In the genomic region with DNA sequence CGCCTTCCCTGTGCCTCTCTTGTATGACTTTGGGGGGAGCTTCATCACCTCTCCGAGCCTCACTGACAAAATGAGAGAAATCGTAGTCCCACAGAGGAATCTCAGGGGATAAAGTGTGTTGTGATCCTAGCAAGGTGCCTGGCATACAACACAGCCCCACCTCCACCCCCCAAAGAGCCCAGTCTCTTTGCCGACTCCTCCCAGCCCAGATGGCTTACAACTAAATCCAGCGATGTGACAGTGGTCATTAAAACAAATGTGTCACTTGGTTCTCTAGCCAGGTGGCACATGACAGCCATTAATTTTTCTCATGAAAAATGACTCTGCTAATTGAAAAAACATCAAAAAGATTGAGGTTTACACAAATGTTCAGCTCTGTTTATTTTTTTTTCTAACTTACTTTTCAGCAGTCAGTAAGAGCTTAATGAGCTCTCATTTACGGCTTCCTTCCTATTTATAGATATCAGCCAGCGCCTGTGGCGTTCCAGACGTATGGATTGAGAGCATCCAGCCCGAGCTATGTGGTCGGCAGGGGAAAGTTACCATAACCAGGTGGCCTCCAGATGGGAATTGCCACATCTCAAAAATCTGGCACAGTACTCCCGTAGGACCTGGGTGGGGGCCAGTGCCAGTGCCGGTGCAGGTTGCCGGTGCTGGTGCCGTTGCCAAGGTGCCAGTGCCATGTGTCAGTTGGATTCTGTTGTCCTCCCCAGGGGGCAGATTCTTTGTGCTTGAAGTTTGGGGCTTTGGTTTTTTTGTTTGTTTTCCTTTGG, we compare ENCODE assay signal across 11 mouse cellular contexts.
A peak's percentile ranks its signal among the peaks of the same experiment; 100 is the strongest.
DNase-seq lines count a peak whose midpoint lies in the region; ATAC-seq lines count a peak whose summit lies in the region.
"Had no signal": no experiment of that assay in that cellular context is flagged by ENCODE, and none has a peak within 500 bp of the region (broad histone marks: within the 10 kb centered on the region; RNA-seq: fewer than 3 reads in every experiment).

No protein-coding gene starts in this region.

- ATAC-seq in forebrain, embryonic 13.5 days = peak; percentile 74
- ATAC-seq in midbrain, embryonic 14.5 days (ENCODE audit: low FRiP score, low TSS enrichment) = no peak
- no peak for ATAC-seq in midbrain, embryonic 15.5 days (replicated peaks)
- peak; percentile 75 for ATAC-seq in forebrain, embryonic 14.5 days
- ATAC-seq in neural tube, embryonic 14.5 days (ENCODE audit: low read depth) = peak; percentile 60; the same call in 1 of the 2 replicates

- no peaks in the 10 kb centered on the region for H3K9me3 ChIP-seq in forebrain, embryonic 13.5 days (replicated peaks)
- H3K9me3 ChIP-seq in forebrain, embryonic 10.5 days = no peaks in the 10 kb centered on the region
- H3K9me3 ChIP-seq in midbrain, embryonic 14.5 days (ENCODE audit: control insufficient read depth, low read length) = no peaks in the 10 kb centered on the region
- H3K9me3 ChIP-seq in midbrain, embryonic 15.5 days = no peaks in the 10 kb centered on the region
- no peaks in the 10 kb centered on the region for H3K9me3 ChIP-seq in forebrain, embryonic 14.5 days (replicated peaks; ENCODE audit: control insufficient read depth, low read length)
- H3K9me3 ChIP-seq in neural tube, embryonic 14.5 days (ENCODE audit: control insufficient read depth, low read length) = no peaks in the 10 kb centered on the region
- H3K9me3 ChIP-seq: heart, embryonic 15.5 days had no signal

- peak overlapping the region; percentile 59 for H3K27ac ChIP-seq in forebrain, embryonic 13.5 days
- no peak overlapping the region for H3K27ac ChIP-seq in forebrain, embryonic 10.5 days
- no peak overlapping the region for H3K27ac ChIP-seq in midbrain, embryonic 14.5 days (replicated peaks; ENCODE audit: low read depth, low read length)
- no peak overlapping the region for H3K27ac ChIP-seq in midbrain, embryonic 15.5 days
- H3K27ac ChIP-seq in forebrain, embryonic 14.5 days (ENCODE audit: low read depth, low read length) = peak overlapping the region; percentile 52
- no peak overlapping the region for H3K27ac ChIP-seq in neural tube, embryonic 14.5 days (ENCODE audit: low read depth, low read length)
- H3K27ac ChIP-seq: heart, embryonic 15.5 days; liver, embryonic 14.5 days had no signal

- H3K4me2 ChIP-seq in forebrain, embryonic 13.5 days = 0 out of 2 replicates have a peak overlapping the region, but pooled peaks have one; percentile 15
- H3K4me2 ChIP-seq in midbrain, embryonic 14.5 days (ENCODE audit: low read length) = no peak overlapping the region
- H3K4me2 ChIP-seq in midbrain, embryonic 15.5 days = no peak overlapping the region
- H3K4me2 ChIP-seq in forebrain, embryonic 14.5 days (ENCODE audit: low read length) = no peak overlapping the region
- peak overlapping the region; percentile 14; the same call in 1 of the 2 replicates for H3K4me2 ChIP-seq in neural tube, embryonic 14.5 days (ENCODE audit: low read depth, low read length)
- H3K4me2 ChIP-seq: heart, embryonic 15.5 days had no signal

- H3K36me3 ChIP-seq in forebrain, embryonic 13.5 days (ENCODE audit: poor library complexity, severe bottlenecking) = no peaks in the 10 kb centered on the region
- H3K36me3 ChIP-seq in forebrain, embryonic 10.5 days (replicated peaks) = no peaks in the 10 kb centered on the region
- H3K36me3 ChIP-seq in midbrain, embryonic 14.5 days (ENCODE audit: control insufficient read depth, insufficient read depth, low read length) = no peaks in the 10 kb centered on the region
- no peaks in the 10 kb centered on the region for H3K36me3 ChIP-seq in midbrain, embryonic 15.5 days (replicated peaks)
- no peaks in the 10 kb centered on the region for H3K36me3 ChIP-seq in forebrain, embryonic 14.5 days (ENCODE audit: control insufficient read depth, insufficient read depth, low read length)
- H3K36me3 ChIP-seq in neural tube, embryonic 14.5 days (ENCODE audit: control insufficient read depth, insufficient read depth, low read length) = no peaks in the 10 kb centered on the region
- H3K36me3 ChIP-seq: heart, embryonic 15.5 days had no signal

- H3K27me3 ChIP-seq in forebrain, embryonic 13.5 days = no peaks in the 10 kb centered on the region
- H3K27me3 ChIP-seq in forebrain, embryonic 10.5 days (ENCODE audit: poor library complexity, severe bottlenecking) = no peaks in the 10 kb centered on the region
- H3K27me3 ChIP-seq in midbrain, embryonic 14.5 days (ENCODE audit: control insufficient read depth, insufficient read depth, low read length) = no peaks in the 10 kb centered on the region
- no peaks in the 10 kb centered on the region for H3K27me3 ChIP-seq in midbrain, embryonic 15.5 days (replicated peaks)
- H3K27me3 ChIP-seq in forebrain, embryonic 14.5 days (replicated peaks; ENCODE audit: control insufficient read depth, insufficient read depth, low read length) = no peaks in the 10 kb centered on the region
- no peaks in the 10 kb centered on the region for H3K27me3 ChIP-seq in neural tube, embryonic 14.5 days (ENCODE audit: control insufficient read depth, insufficient read depth, low read length)

- no peak overlapping the region for H3K4me3 ChIP-seq in forebrain, embryonic 13.5 days
- H3K4me3 ChIP-seq in forebrain, embryonic 10.5 days = no peak overlapping the region
- no peak overlapping the region for H3K4me3 ChIP-seq in midbrain, embryonic 14.5 days (replicated peaks; ENCODE audit: low read depth, low read length)
- H3K4me3 ChIP-seq in midbrain, embryonic 15.5 days = no peak overlapping the region
- H3K4me3 ChIP-seq in forebrain, embryonic 14.5 days (ENCODE audit: low read depth, low read length) = no peak overlapping the region
- no peak overlapping the region for H3K4me3 ChIP-seq in neural tube, embryonic 14.5 days (ENCODE audit: low read depth, low read length)
- H3K4me3 ChIP-seq: heart, embryonic 15.5 days had no signal

- peaks cover 37% of the 10 kb centered on the region for H3K4me1 ChIP-seq in forebrain, embryonic 13.5 days
- H3K4me1 ChIP-seq in forebrain, embryonic 10.5 days = peaks cover 7% of the 10 kb centered on the region
- H3K4me1 ChIP-seq in midbrain, embryonic 14.5 days (ENCODE audit: control insufficient read depth, insufficient read depth, low read length) = no peaks in the 10 kb centered on the region
- H3K4me1 ChIP-seq in midbrain, embryonic 15.5 days = no peaks in the 10 kb centered on the region; the same call in 1 of the 2 replicates
- peaks cover 18% of the 10 kb centered on the region for H3K4me1 ChIP-seq in forebrain, embryonic 14.5 days (ENCODE audit: control insufficient read depth, insufficient read depth, low read length)
- 0 out of 2 replicates have a peak, but pooled peaks cover 3% of the 10 kb centered on the region for H3K4me1 ChIP-seq in neural tube, embryonic 14.5 days (ENCODE audit: control insufficient read depth, insufficient read depth, low read length)
- H3K4me1 ChIP-seq: heart, embryonic 15.5 days had no signal

- no peak for DNase-seq in forebrain, embryonic 10.5 days (ENCODE audit: extremely low spot score, low spot score)
- DNase-seq in midbrain, embryonic 14.5 days = peak; percentile 25
- DNase-seq in forebrain, embryonic 14.5 days (ENCODE audit: low spot score) = peak; percentile 86
- no peak for DNase-seq in right cerebral cortex, postnatal 14 days
- no peak for DNase-seq in urinary bladder, postnatal 14 days (ENCODE audit: low spot score)
- DNase-seq: kidney, postnatal 25 days had no signal

- no peak overlapping the region for H3K9ac ChIP-seq in forebrain, embryonic 13.5 days
- H3K9ac ChIP-seq in midbrain, embryonic 14.5 days (replicated peaks; ENCODE audit: low read length) = no peak overlapping the region
- H3K9ac ChIP-seq in midbrain, embryonic 15.5 days = no peak overlapping the region
- H3K9ac ChIP-seq in forebrain, embryonic 14.5 days (ENCODE audit: low read length) = no peak overlapping the region
- no peak overlapping the region for H3K9ac ChIP-seq in neural tube, embryonic 14.5 days (replicated peaks; ENCODE audit: low read depth, low read length)
- H3K9ac ChIP-seq: heart, embryonic 15.5 days; liver, embryonic 14.5 days had no signal

- WGBS in forebrain, embryonic 13.5 days = 53% methylated on average over 15 of the region's 15 CpGs
- 82% methylated on average over 15 of the region's 15 CpGs for WGBS in forebrain, embryonic 10.5 days
- 72% methylated on average over 15 of the region's 15 CpGs for WGBS in midbrain, embryonic 14.5 days
- WGBS in midbrain, embryonic 15.5 days = 59% methylated on average over 15 of the region's 15 CpGs
- WGBS in forebrain, embryonic 14.5 days = 39% methylated on average over 15 of the region's 15 CpGs
- WGBS in neural tube, embryonic 14.5 days = 31% methylated on average over 15 of the region's 15 CpGs

Comparison
In these comparisons a context has a peak if more than half of its experiments do, and no peak if none do; other contexts are left out.
1. H3K27ac ChIP-seq: peak in forebrain, embryonic 13.5 days (single experiment) and forebrain, embryonic 14.5 days (single experiment); none in forebrain, embryonic 10.5 days (single experiment), midbrain, embryonic 14.5 days (single experiment), midbrain, embryonic 15.5 days (single experiment) and neural tube, embryonic 14.5 days (single experiment).
2. H3K4me2 ChIP-seq: peak in forebrain, embryonic 13.5 days (single experiment) and neural tube, embryonic 14.5 days (single experiment); none in midbrain, embryonic 14.5 days (single experiment), midbrain, embryonic 15.5 days (single experiment) and forebrain, embryonic 14.5 days (single experiment).
3. DNase-seq: peak in midbrain, embryonic 14.5 days (single experiment) and forebrain, embryonic 14.5 days (single experiment); none in forebrain, embryonic 10.5 days (single experiment), right cerebral cortex, postnatal 14 days (single experiment) and urinary bladder, postnatal 14 days (single experiment).
4. ATAC-seq: peak in forebrain, embryonic 13.5 days (single experiment), forebrain, embryonic 14.5 days (single experiment) and neural tube, embryonic 14.5 days (single experiment); none in midbrain, embryonic 14.5 days (single experiment) and midbrain, embryonic 15.5 days (single experiment).